Mouse (Mus musculus): ENCODE data around the gene Rps18. TPM values are rescaled to one million over a fixed set of nuclear protein-coding genes. Genes with fewer than 3 reads are reported as not detected.

Gene Rps18
- 1,477 to 1,581 TPM (median 1,522 TPM) in 4 replicates for total RNA-seq (2023; ENCODE audit: inconsistent age)

GRCm38 (mm10) chr17:33955555-33956214 is at the start of gene Rps18, which contains the start of gene Vps52:
Gene Rps18 (minus strand): TSS chr17:33956001.
Gene Vps52 (plus strand): TSS chr17:33955812.

GRCm38 (mm10) chr17:34000150-34000537 is 44.3 kb upstream of the Rps18 start, which contains the start of gene H2-K1:
Gene H2-K1 (minus strand): TSS chr17:34000347.

DNA sequence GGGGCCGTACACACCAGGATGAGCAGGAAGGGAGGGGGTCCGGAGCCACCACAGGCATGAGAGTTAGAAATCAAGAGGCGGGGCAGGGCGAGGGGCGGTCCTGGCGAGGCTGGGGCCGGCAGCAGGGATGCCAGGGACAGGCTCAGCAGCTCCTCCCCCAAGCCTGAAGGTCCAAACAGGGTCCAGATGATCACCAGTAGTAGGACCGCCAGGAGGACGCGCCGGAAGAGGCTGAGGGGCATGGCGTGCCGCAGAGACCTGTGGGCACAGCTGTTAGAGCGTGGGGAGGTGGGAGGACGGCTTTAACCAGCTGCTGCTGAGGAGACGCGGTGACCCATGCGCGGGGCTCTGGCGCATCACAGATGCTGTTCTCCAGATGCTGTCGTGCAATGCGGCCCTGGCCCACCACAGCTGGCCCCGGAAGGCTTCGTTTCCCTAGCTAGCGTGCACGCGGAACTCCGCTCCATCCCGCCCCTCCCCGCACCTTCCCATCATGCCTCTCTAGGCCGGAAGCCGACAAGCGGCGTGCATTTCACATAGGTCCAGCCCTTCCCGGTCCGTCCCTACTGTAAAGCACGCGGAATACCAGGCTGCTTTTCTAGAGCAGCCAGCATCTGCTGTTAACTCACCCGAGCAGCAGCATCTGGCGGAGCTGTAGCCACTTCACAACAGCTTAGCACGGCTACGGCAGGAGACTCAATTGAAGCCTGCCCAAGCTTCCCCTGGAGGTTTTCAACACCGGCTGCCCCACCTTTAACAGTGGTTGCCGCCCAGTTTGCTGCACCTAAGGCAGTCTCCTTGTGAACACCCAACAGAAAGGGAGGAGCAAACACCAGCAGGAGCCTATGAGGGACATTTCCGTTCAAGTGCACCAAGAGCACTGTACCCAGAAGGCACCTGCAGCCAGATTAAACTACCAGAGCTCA is 4.5 kb downstream of the Rps18 start, which contains the start of gene B3galt4:
Gene B3galt4 (minus strand): TSS at position 468 of the 926 bp plus-strand sequence.

DNA sequence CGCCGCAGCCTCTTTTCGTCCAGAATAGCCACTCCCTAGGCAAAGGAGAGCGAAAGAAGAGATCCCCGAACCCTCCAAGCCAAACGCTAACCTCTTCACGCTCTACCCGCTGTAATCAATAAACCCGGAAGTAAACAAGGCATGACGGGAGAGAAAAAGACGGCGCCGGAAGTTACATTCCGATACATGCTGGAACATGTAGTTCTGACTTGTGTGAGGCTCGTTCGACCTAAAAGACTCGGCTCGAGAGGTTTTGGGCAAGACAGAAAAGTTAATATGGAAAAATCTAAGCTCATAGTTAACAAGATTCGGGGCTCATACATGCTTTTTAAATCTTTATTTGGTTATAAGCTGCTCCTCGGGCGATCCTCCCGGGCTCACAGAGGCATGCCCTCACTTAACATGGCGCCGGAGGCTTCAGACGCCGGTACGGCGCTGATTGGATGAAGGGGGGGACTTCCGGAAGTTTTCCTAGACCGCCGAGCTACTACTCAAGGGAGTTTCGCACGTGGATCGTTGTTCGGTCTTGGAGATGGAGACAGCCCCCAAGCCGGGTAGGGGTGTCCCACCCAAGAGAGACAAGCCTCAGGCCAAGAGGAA is 15.5 kb downstream of the Rps18 start, which contains the start of the genes Pfdn6 and Wdr46:
Gene Pfdn6 (minus strand): TSS at position 138 of the 600 bp plus-strand sequence.
Gene Wdr46 (plus strand): TSS at position 455 of the 600 bp plus-strand sequence.

GRCm38 (mm10) chr17:33929371-33930279 is 26.2 kb downstream of the Rps18 start, which contains the start of gene Rgl2:
Gene Rgl2 (plus strand): TSS chr17:33929543.

DNA sequence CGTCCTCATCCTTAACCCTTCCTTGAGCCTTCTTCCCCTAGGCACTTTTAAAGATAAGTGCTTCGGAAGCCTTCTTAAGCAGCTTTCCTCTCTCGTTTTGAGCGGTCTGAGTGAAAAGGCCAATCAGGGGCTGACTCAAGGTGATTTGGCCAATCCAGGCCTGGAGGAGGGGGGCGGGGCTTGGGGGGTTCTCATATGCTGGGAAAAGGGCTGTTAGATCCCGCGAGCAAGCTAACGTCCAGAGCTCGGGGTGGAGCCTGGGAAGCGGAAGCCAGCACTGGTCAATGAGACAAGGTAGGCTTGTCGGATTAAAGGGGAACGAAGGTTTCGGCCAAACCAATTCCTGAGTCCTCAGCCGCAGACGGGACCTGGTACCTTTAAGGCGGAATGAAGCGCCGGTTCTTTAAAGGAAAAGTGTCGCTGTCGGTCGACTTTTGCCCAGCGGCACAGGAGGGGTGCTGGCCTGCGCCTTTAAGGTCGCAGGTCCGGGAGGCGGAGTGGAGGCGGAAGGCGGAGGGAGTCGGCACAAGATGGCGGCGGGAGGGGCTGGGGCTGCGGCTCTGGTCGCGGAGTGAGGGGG is 40.0 kb downstream of the Rps18 start, which contains the start of the genes Tapbp and Zbtb22:
Gene Tapbp (plus strand): TSS at position 229 of the 580 bp plus-strand sequence.
Gene Zbtb22 (plus strand): TSS at position 234 of the 580 bp plus-strand sequence.

DNA sequence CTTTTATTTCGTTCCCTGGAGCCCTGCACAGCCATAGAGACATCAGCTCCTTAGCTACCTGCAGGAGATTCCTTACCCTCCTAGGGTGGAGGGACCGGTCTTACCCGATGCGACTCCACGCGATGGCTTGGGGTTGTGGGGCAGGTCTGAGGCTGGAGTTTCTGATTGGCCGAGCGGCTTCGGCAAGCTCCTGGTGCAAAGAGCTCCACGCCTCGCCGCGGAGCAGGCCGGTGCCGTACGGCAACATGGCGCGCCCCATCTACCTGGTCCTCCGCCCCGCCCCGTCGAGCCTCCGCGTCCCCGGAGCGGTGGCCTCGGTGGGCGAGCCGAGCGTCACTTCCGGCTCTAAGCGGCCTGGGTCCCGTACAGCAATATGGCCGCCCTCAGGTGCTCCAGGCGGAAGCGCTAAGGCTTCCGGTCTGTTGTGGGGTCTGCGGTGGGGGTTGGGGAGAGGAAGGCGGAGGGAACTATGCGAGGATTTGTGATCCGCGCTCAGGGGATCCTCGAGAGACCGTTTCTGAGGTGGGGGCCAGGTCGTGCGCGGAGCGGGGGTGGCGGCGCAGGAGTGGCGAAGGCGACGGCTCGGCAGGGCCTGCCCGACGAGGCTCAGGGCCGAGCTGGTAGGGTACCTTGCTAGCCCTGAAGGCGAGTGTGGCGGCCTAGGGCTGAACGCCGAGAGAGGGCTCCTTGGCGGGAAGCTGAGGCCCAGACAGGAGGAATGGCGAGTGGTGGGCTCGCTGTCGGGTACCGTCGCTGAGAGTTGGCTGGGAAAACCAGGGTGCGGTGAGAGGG is 46.5 kb downstream of the Rps18 start, which contains the start of gene Daxx:
Gene Daxx (plus strand): TSS at position 338 of the 792 bp plus-strand sequence.

GRCm38 (mm10) chr17:33904835-33905234 is 51.0 kb downstream of the Rps18 start, which contains the start of gene Platr17:
Gene Platr17 (plus strand): TSS chr17:33905135.

Other genes with a start within 250 kb of the Rps18 start
- 45.6 to 49.2 TPM (median 46.3 TPM) in 4 replicates for gene March2, start 237.3 kb downstream of the Rps18 start, total RNA-seq (2023; ENCODE audit: inconsistent age)
- gene Rab11b, start 195.5 kb downstream of the Rps18 start, total RNA-seq (2023; ENCODE audit: inconsistent age), result 205 to 231 TPM (median 213 TPM) in 4 replicates
- gene Angptl4, start 174.2 kb downstream of the Rps18 start, total RNA-seq (2023; ENCODE audit: inconsistent age), result 0.24 to 1.2 TPM (median 0.64 TPM) in 4 replicates
- gene Kank3, start 145.5 kb downstream of the Rps18 start, total RNA-seq (2023; ENCODE audit: inconsistent age), result 1.9 to 3.7 TPM (median 2.4 TPM) in 4 replicates
- gene Rps28, start 131.4 kb downstream of the Rps18 start, total RNA-seq (2023; ENCODE audit: inconsistent age), result 3,373 to 3,666 TPM (median 3,453 TPM) in 4 replicates
- 144 to 160 TPM (median 152 TPM) in 4 replicates for gene Ndufa7, start 131.4 kb downstream of the Rps18 start, total RNA-seq (2023; ENCODE audit: inconsistent age)
- 6.1 to 11.2 TPM (median 7.1 TPM) in 4 replicates for gene Cd320, start 112.9 kb downstream of the Rps18 start, total RNA-seq (2023; ENCODE audit: inconsistent age)
- not detected in 4 replicates for gene Gm7029, start 82.2 kb downstream of the Rps18 start, total RNA-seq (2023; ENCODE audit: inconsistent age)
- 3.7 to 6.1 TPM (median 5.8 TPM) in 4 replicates for gene Kifc1, start 65.3 kb downstream of the Rps18 start, total RNA-seq (2023; ENCODE audit: inconsistent age)
- gene Platr17, start 50.9 kb downstream of the Rps18 start, total RNA-seq (2023; ENCODE audit: inconsistent age), result 0.90 to 0.93 TPM in 2 of 4 replicates, not detected in the others
- gene Daxx, start 46.6 kb downstream of the Rps18 start, total RNA-seq (2023; ENCODE audit: inconsistent age), result 43.5 to 64.5 TPM (median 57.8 TPM) in 4 replicates
- 459 to 514 TPM (median 471 TPM) in 4 replicates for gene Tapbp, start 40.1 kb downstream of the Rps18 start, total RNA-seq (2023; ENCODE audit: inconsistent age)
- 34.8 to 43.8 TPM (median 42.1 TPM) in 4 replicates for gene Zbtb22, start 40.1 kb downstream of the Rps18 start, total RNA-seq (2023; ENCODE audit: inconsistent age)
- 181 to 200 TPM (median 191 TPM) in 4 replicates for gene Rgl2, start 26.5 kb downstream of the Rps18 start, total RNA-seq (2023; ENCODE audit: inconsistent age)
- gene Pfdn6, start 15.7 kb downstream of the Rps18 start, total RNA-seq (2023; ENCODE audit: inconsistent age), result 48.8 to 71.2 TPM (median 65.7 TPM) in 4 replicates
- gene Wdr46, start 15.3 kb downstream of the Rps18 start, total RNA-seq (2023; ENCODE audit: inconsistent age), result 37.2 to 41.1 TPM (median 38.8 TPM) in 4 replicates
- gene B3galt4, start 4.5 kb downstream of the Rps18 start, total RNA-seq (2023; ENCODE audit: inconsistent age), result 4.6 to 6.3 TPM (median 6.0 TPM) in 4 replicates
- gene Vps52, start 189 bp downstream of the Rps18 start, total RNA-seq (2023; ENCODE audit: inconsistent age), result 84.3 to 90.2 TPM (median 84.9 TPM) in 4 replicates
- 2,828 to 3,180 TPM (median 3,118 TPM) in 4 replicates for gene H2-K1, start 44.3 kb upstream of the Rps18 start, total RNA-seq (2023; ENCODE audit: inconsistent age)
- 37.0 to 44.6 TPM (median 37.7 TPM) in 4 replicates for gene Ring1, start 68.7 kb upstream of the Rps18 start, total RNA-seq (2023; ENCODE audit: inconsistent age)
- gene H2-Ke6, start 72.1 kb upstream of the Rps18 start, total RNA-seq (2023; ENCODE audit: inconsistent age), result 116 to 159 TPM (median 139 TPM) in 4 replicates
- gene Slc39a7, start 75.7 kb upstream of the Rps18 start, total RNA-seq (2023; ENCODE audit: inconsistent age), result 76.7 to 88.4 TPM (median 86.4 TPM) in 4 replicates
- gene Rxrb, start 75.8 kb upstream of the Rps18 start, total RNA-seq (2023; ENCODE audit: inconsistent age), result 108 to 117 TPM (median 111 TPM) in 4 replicates
- gene Col11a2, start 83.4 kb upstream of the Rps18 start, total RNA-seq (2023; ENCODE audit: inconsistent age), result 5.6 to 8.4 TPM (median 6.7 TPM) in 4 replicates
- 197 to 229 TPM (median 217 TPM) in 4 replicates for gene H2-Oa, start 136.3 kb upstream of the Rps18 start, total RNA-seq (2023; ENCODE audit: inconsistent age)
- gene H2-DMa, start 163.5 kb upstream of the Rps18 start, total RNA-seq (2023; ENCODE audit: inconsistent age), result 618 to 656 TPM (median 649 TPM) in 4 replicates
- gene Brd2, start 166.6 kb upstream of the Rps18 start, total RNA-seq (2023; ENCODE audit: inconsistent age), result 428 to 472 TPM (median 457 TPM) in 4 replicates
- gene H2-DMb2, start 187.3 kb upstream of the Rps18 start, total RNA-seq (2023; ENCODE audit: inconsistent age), result 1,549 to 1,567 TPM (median 1,559 TPM) in 4 replicates
- gene H2-DMb1, start 197.1 kb upstream of the Rps18 start, total RNA-seq (2023; ENCODE audit: inconsistent age), result 652 to 777 TPM (median 691 TPM) in 4 replicates
- 129 to 155 TPM (median 147 TPM) in 4 replicates for gene Tap1, start 231.6 kb upstream of the Rps18 start, total RNA-seq (2023; ENCODE audit: inconsistent age)
- 88.5 to 134 TPM (median 102 TPM) in 4 replicates for gene Psmb9, start 231.8 kb upstream of the Rps18 start, total RNA-seq (2023; ENCODE audit: inconsistent age)
- gene Psmb8, start 241.7 kb upstream of the Rps18 start, total RNA-seq (2023; ENCODE audit: inconsistent age), result 204 to 264 TPM (median 236 TPM) in 4 replicates
- 121 to 132 TPM (median 126 TPM) in 4 replicates for gene Tap2, start 247.5 kb upstream of the Rps18 start, total RNA-seq (2023; ENCODE audit: inconsistent age)